Mouse (Mus musculus) neural tube, embryonic 12.5 days (tissue): ENCODE results near the gene Smim12. TPM values are rescaled to one million over a fixed set of nuclear protein-coding genes. Genes with fewer than 3 reads are reported as not detected.
A peak's percentile ranks its signal among the peaks of the same experiment; 100 is the strongest.

Experiments used
- ATAC-seq: fragments of 200-750 bp; cut with Nextera tagmentation; 2 replicates; pipeline ENCODE4 v1.8.0; 2017; ENCODE audit warnings: low read depth, mild to moderate bottlenecking, moderate TSS enrichment, moderate library complexity; ENCODE audit not compliant: low FRiP score
- H3K27ac ChIP-seq: fragments of 300-500 bp; sonication (generic); 2 replicates; pipeline ENCODE4 v1.5.1; 2016
- H3K27me3 ChIP-seq: fragments of 300-500 bp; sonication (generic); replicated peaks from 2 replicates; pipeline ENCODE4 v1.6.1; 2016; ENCODE audit warnings: mild to moderate bottlenecking
- H3K36me3 ChIP-seq: fragments of 300-500 bp; sonication (generic); 2 replicates; pipeline ENCODE4 v1.6.1; 2016; ENCODE audit warnings: mild to moderate bottlenecking
- H3K4me1 ChIP-seq: fragments of 300-500 bp; sonication (generic); 2 replicates; pipeline ENCODE4 v1.6.1; 2016
- H3K4me2 ChIP-seq: fragments of 300-500 bp; sonication (generic); replicated peaks from 2 replicates; pipeline ENCODE4 v1.6.1; 2016; ENCODE audit warnings: mild to moderate bottlenecking
- H3K4me3 ChIP-seq: fragments of 300-500 bp; sonication (generic); 2 replicates; pipeline ENCODE4 v1.5.1; 2016
- H3K9ac ChIP-seq: fragments of 300-500 bp; sonication (generic); 2 replicates; pipeline ENCODE4 v1.6.1; 2016; ENCODE audit warnings: mild to moderate bottlenecking
- H3K9me3 ChIP-seq: fragments of 300-500 bp; sonication (generic); 2 replicates; pipeline ENCODE4 v1.6.1; 2016; ENCODE audit warnings: mild to moderate bottlenecking
- WGBS: fragments of 180-500 bp; shearing (Covaris S2); methylation state at CpG from one replicate; pipeline ENCODE4 v1.1.7; 2016; 5-methylcytosine and 5-hydroxymethylcytosine counted together
- polyA plus RNA-seq: library from polyadenylated mRNA; unstranded; fragments of >200 nt; fragmentation: Nextera tagmentation; extraction: Ambion mirVana; gene quantifications from 2 replicates; pipeline ENCODE4 v1.2.1, GENCODE M21; 2016

Gene Smim12
- polyA plus RNA-seq, 1 experiment from 2014 or later = 52.2 TPM

DNA sequence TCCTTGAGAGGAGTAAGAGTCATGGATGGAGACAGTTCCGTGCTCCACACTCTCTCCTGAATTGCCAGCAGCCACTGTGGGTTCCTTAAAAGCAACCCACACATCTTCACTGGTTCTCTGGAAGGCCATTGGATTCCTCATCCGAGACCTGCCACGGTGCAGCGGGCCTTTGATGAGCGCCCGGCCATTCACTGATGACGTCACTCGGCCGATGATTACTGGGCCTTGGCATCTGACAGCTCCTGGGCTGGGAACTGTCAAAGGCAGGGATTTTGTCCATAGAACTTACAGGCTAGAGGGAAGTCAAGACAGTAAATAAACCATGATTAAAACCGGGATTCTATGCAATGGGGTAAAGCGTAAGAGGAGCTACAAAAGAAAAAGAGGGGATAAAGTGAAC, 26.5 kb upstream of the Smim12 start:
- Histone ChIP-seq H3K4me2 (no peak overlapping the region), H3K9ac (no peak overlapping the region), H3K4me1 (peaks cover 6% of the 10 kb centered on the region), H3K27me3 (peaks cover 17% of the 10 kb centered on the region), H3K9me3 (no peaks in the 10 kb centered on the region), H3K36me3 (no peaks in the 10 kb centered on the region), H3K4me3 (no peak overlapping the region), H3K27ac (no peak overlapping the region)
- 63% methylated on average over 11 of the region's 11 CpGs for WGBS
- ATAC-seq = no peak

DNA sequence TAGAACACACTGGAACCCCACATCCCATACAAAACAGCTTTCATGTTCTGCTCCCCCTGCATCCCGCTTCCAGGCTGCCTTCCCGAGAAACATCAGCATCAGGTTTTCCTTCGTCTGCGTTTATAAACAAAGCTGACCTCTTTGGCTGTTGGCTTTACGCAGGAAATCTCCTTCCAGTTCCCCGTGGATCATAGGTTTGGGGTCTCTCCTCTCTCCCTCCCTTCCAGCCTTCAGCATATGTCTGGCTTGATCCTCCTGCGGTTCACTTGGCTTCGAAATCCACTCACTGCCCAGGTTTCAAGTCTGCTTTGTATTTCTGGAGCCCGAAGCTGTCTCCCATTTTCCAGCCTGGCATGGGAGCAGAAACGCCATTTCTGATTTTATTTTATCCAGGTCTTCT, 20.3 kb upstream of the Smim12 start:
- H3K9me3 ChIP-seq = no peaks in the 10 kb centered on the region
- ATAC-seq = no peak
- H3K4me1 ChIP-seq = peaks cover 24% of the 10 kb centered on the region
- no peak overlapping the region for H3K4me2 ChIP-seq
- H3K9ac ChIP-seq = no peak overlapping the region
- no peak overlapping the region for H3K27ac ChIP-seq
- peaks cover 21% of the 10 kb centered on the region for H3K27me3 ChIP-seq
- H3K4me3 ChIP-seq = no peak overlapping the region
- WGBS = 49% methylated on average over 10 of the region's 10 CpGs
- H3K36me3 ChIP-seq = no peaks in the 10 kb centered on the region

DNA sequence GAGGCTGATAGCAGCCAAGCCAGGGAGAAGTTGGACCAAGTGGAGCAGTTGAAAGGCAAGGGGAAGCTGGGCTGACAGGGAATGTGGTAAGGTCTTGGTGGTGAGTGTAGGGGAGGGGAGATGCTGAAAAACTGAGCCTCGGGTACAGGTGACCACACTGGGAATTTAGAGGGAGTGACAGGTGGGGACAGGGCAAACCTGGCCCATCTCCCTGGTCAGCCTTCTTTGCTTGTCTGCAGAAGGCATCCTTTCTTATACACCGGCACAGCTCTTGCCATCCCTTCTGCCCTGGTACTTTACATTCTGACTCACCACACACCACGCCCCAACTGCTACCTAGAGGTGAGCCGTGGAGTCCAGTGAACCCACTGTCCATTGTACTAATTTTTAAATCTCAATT, 19.8 kb upstream of the Smim12 start:
- no peaks in the 10 kb centered on the region for H3K36me3 ChIP-seq
- ATAC-seq = no peak
- H3K4me2 ChIP-seq = no peak overlapping the region
- H3K4me1 ChIP-seq = peaks cover 24% of the 10 kb centered on the region
- WGBS = 50% methylated on average over 4 of the region's 4 CpGs
- H3K9ac ChIP-seq = no peak overlapping the region
- H3K4me3 ChIP-seq = no peak overlapping the region
- H3K27ac ChIP-seq = no peak overlapping the region
- H3K9me3 ChIP-seq = no peaks in the 10 kb centered on the region
- H3K27me3 ChIP-seq = peaks cover 21% of the 10 kb centered on the region

DNA sequence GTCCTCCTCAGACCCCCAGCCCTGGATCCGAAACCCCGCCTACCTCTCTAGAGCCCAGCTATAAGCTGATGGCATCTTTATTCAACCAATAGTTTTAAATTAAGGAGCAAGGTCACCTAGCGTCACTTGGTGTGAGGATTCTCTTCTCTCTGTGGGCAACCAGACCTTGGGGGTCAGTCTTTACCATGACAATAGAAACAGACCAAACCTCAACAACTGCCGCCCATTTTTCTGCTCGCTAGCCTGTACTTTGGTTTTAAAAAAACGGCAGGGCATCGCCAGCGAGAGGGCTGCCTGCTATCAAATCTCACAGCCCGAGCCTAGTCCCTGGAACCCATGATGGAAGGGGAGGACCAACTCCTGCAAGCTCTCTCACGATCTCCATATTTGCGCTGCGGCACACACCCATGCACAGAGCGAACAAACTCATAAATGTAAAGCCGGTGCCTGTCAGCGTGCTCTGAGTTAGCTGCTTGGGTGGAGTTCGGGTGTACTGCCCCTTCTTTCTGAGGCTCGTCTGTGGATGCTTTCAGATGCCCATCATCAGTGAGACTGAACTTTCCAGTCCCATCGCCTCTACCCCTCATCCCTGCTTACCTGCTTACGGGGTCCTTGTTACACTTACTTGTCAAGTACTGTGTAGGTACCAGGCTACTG, 19.0 kb upstream of the Smim12 start:
- no peaks in the 10 kb centered on the region for H3K36me3 ChIP-seq
- 12% methylated on average over 19 of the region's 19 CpGs for WGBS
- no peak overlapping the region for H3K9ac ChIP-seq
- ATAC-seq = no peak
- no peak overlapping the region for H3K4me3 ChIP-seq
- peaks cover 21% of the 10 kb centered on the region for H3K27me3 ChIP-seq
- H3K4me1 ChIP-seq = peaks cover 24% of the 10 kb centered on the region
- H3K27ac ChIP-seq = no peak overlapping the region
- no peaks in the 10 kb centered on the region for H3K9me3 ChIP-seq
- peak overlapping the region; percentile 41 for H3K4me2 ChIP-seq

DNA sequence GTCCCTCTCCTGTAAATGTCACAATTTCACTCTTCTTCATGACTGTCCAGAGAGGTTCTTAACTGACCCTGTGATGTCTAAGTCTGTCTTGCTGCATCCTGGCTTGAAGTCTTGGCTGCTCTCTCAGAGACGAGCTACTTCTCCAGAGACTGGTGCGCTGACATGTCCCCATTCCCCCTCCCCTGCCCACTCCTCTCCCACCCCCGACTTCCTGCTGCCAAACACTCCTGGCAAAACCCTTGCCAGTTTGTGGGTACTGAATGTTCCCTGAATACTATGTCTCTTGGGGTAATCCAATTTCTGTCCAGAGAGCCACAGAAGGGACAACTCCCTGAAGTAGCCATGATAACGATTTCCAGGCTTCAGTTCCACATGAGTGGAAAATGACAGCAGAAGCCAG, 17.5 kb upstream of the Smim12 start:
- H3K27ac ChIP-seq = no peak overlapping the region
- no peak for ATAC-seq
- peaks cover 21% of the 10 kb centered on the region for H3K27me3 ChIP-seq
- H3K4me3 ChIP-seq = no peak overlapping the region
- H3K4me2 ChIP-seq = no peak overlapping the region
- no peak overlapping the region for H3K9ac ChIP-seq
- H3K36me3 ChIP-seq = no peaks in the 10 kb centered on the region
- WGBS = 60% methylated on average over 4 of the region's 4 CpGs
- peaks cover 25% of the 10 kb centered on the region for H3K4me1 ChIP-seq
- no peaks in the 10 kb centered on the region for H3K9me3 ChIP-seq

GRCm38 (mm10) chr4:127227051-127227673, 16.4 kb upstream of the Smim12 start:
- H3K36me3 ChIP-seq = no peaks in the 10 kb centered on the region
- H3K4me3 ChIP-seq = no peak overlapping the region
- H3K4me2 ChIP-seq = peak overlapping the region; percentile 42
- H3K9me3 ChIP-seq = no peaks in the 10 kb centered on the region
- H3K27me3 ChIP-seq = peaks cover 21% of the 10 kb centered on the region
- WGBS = 13% methylated on average over 17 of the region's 17 CpGs
- peak; percentile 74 for ATAC-seq
- peak overlapping the region; percentile 20; the same call in 1 of the 2 replicates for H3K27ac ChIP-seq
- H3K4me1 ChIP-seq = peaks cover 36% of the 10 kb centered on the region
- H3K9ac ChIP-seq = no peak overlapping the region

DNA sequence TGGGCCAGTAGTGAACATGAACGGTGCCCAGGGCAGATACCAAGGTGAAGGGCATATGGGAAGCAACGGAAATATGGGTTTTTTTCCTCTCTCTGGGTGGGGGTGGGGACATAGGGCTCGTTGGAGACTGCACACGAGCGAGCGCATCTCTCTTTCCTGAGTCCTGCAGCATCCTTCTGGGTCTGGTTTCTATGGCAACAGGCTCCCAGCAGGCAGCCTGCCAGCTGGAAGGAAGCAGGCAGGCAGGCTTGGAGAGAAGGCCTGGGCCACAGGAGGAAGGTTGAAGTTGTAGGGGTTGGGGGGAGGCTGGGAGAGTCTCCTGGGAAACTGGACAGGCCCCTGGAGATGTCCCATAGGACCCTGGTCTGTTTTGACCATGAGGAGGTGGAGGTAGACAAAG, 11.6 kb upstream of the Smim12 start:
- ATAC-seq = peak; percentile 62
- no peaks in the 10 kb centered on the region; the same call in 1 of the 2 replicates for H3K36me3 ChIP-seq
- no peak overlapping the region for H3K4me3 ChIP-seq
- H3K4me2 ChIP-seq = peak overlapping the region; percentile 38
- H3K9ac ChIP-seq = no peak overlapping the region
- no peaks in the 10 kb centered on the region; the same call in 1 of the 2 replicates for H3K27me3 ChIP-seq
- 20% methylated on average over 6 of the region's 6 CpGs for WGBS
- no peaks in the 10 kb centered on the region for H3K9me3 ChIP-seq
- H3K4me1 ChIP-seq = peaks cover 35% of the 10 kb centered on the region
- peak overlapping the region; percentile 29 for H3K27ac ChIP-seq

- peaks cover under 1% of the 10 kb centered on the region; the same call in 1 of the 2 replicates for H3K27me3 ChIP-seq
- 37% methylated on average over 5 of the region's 5 CpGs for WGBS
- H3K9me3 ChIP-seq = no peaks in the 10 kb centered on the region
- peaks cover 30% of the 10 kb centered on the region for H3K4me1 ChIP-seq
- no peak overlapping the region for H3K9ac ChIP-seq
- H3K27ac ChIP-seq = peak overlapping the region; percentile 33; the same call in 1 of the 2 replicates
- no peak overlapping the region for H3K4me3 ChIP-seq
- H3K36me3 ChIP-seq = no peaks in the 10 kb centered on the region; the same call in 1 of the 2 replicates
- ATAC-seq = peak; percentile 76
- H3K4me2 ChIP-seq = peak overlapping the region; percentile 38; the same call in 1 of the 2 replicates
Observed at GRCm38 (mm10) chr4:127232551-127232950, 11.0 kb upstream of the Smim12 start.

GRCm38 (mm10) chr4:127233416-127234125, 10.0 kb upstream of the Smim12 start:
- H3K9ac ChIP-seq = no peak overlapping the region
- 92% methylated on average over 40 of the region's 40 CpGs for WGBS
- H3K27me3 ChIP-seq = peaks cover 5% of the 10 kb centered on the region; the same call in 1 of the 2 replicates
- H3K4me3 ChIP-seq = no peak overlapping the region
- no peaks in the 10 kb centered on the region; the same call in 1 of the 2 replicates for H3K36me3 ChIP-seq
- no peak overlapping the region for H3K27ac ChIP-seq
- peaks cover 27% of the 10 kb centered on the region for H3K4me1 ChIP-seq
- H3K9me3 ChIP-seq = no peaks in the 10 kb centered on the region
- no peak for ATAC-seq
- H3K4me2 ChIP-seq = no peak overlapping the region

GRCm38 (mm10) chr4:127235742-127236487, 7.7 kb upstream of the Smim12 start:
- under 1% methylated on average over 60 of the region's 67 CpGs for WGBS
- peak; percentile 60 for ATAC-seq
- Histone ChIP-seq H3K4me1 (peaks cover 27% of the 10 kb centered on the region), H3K9me3 (no peaks in the 10 kb centered on the region), H3K4me2 (peak overlapping the region; percentile 98), H3K9ac (peak overlapping the region; percentile 79), H3K27ac (peak overlapping the region; percentile 50; the same call in 1 of the 2 replicates), H3K4me3 (peak overlapping the region; percentile 51), H3K27me3 (peaks cover 5% of the 10 kb centered on the region; the same call in 1 of the 2 replicates), H3K36me3 (no peaks in the 10 kb centered on the region; the same call in 1 of the 2 replicates)

DNA sequence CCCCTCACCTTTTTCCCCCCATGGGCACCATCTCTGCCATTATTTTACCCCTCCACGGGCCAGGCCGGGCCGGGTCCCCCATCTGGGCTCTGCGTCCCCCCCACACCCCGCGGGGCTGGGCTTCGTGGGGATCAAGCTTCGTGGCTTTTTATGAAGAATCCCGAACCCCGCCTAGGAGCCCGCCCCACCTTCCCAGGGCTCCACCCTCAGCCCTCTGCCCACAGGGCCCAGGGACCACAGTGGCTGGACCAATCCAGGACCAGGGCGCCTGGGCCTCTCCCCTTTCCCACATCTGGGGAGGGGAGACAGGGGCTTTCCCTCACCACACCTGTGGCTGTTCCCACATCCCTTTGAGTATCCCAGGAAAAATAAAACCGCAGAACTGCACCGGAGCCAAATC, 7.0 kb upstream of the Smim12 start:
- H3K9me3 ChIP-seq = no peaks in the 10 kb centered on the region
- H3K27me3 ChIP-seq = peaks cover 5% of the 10 kb centered on the region; the same call in 1 of the 2 replicates
- WGBS = 1% methylated on average over 14 of the region's 14 CpGs
- peak overlapping the region; percentile 51 for H3K4me3 ChIP-seq
- peaks cover 21% of the 10 kb centered on the region for H3K4me1 ChIP-seq
- no peaks in the 10 kb centered on the region; the same call in 1 of the 2 replicates for H3K36me3 ChIP-seq
- peak overlapping the region; percentile 79 for H3K9ac ChIP-seq
- 0 out of 2 replicates have a peak, but pooled peaks have one; percentile 15 for ATAC-seq
- peak overlapping the region; percentile 98 for H3K4me2 ChIP-seq
- peak overlapping the region; percentile 50; the same call in 1 of the 2 replicates for H3K27ac ChIP-seq
